8 mouse cellular contexts compared by ENCODE assay signal in the genomic region with DNA sequence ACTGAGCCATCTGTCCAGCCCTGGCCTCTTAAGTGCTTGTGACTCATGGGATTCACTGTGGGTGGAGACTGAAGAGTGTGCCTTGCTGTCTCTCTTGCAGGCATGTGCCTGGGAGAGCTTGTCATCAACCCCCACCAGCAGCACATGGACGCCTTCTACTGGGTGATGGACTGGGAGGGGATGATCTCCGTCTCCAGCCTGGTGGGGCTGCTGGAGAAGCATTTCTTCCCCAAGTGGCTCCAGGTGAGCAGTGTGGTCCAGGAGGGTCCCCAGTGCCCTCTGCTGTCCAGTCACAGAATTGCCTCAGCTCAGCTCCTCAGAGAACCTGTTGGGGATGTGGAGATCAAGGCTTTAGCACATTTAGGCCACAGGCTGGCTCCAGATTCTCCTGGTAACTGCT. TPM values are rescaled to one million over a fixed set of nuclear protein-coding genes. Genes with fewer than 3 reads are reported as not detected.
DNase-seq lines count a peak whose midpoint lies in the region; ATAC-seq and TF ChIP-seq lines count a peak whose summit lies in the region.
"Had no signal": no experiment of that assay in that cellular context is flagged by ENCODE, and none has a peak within 500 bp of the region (broad histone marks: within the 10 kb centered on the region; RNA-seq: fewer than 3 reads in every experiment).

No protein-coding gene starts in this region.

- no peak overlapping the region for H3K9ac ChIP-seq in kidney, postnatal 0 days (ENCODE audit: low read depth, low read length)

- DNase-seq in ovary, postnatal 36 days (ENCODE audit: low spot score) = peak; percentile 49
- DNase-seq in ovary, adult 18-20 months (ENCODE audit: low spot score) = no peak
- DNase-seq in adrenal gland, adult 2 months = peak; percentile 72
- peak; percentile 49 for DNase-seq in embryo, embryonic 9.5 days (ENCODE audit: extremely low spot score)
- peak; percentile 57 for DNase-seq in kidney, postnatal 0 days (ENCODE audit: low spot score)
- DNase-seq in lung, postnatal 36 days = peak; percentile 70
- peak; percentile 34 to 40 for DNase-seq in spleen, postnatal 36 days (ENCODE audit: low spot score in 2 of 2)

- peaks cover 81% of the 10 kb centered on the region for H3K36me3 ChIP-seq in kidney, postnatal 0 days (ENCODE audit: insufficient read depth, low read length)

- H3K4me1 ChIP-seq in kidney, postnatal 0 days (replicated peaks; ENCODE audit: insufficient read depth, low read length) = no peaks in the 10 kb centered on the region

- H3K27me3 ChIP-seq in kidney, postnatal 0 days (ENCODE audit: insufficient read depth, low read length) = no peaks in the 10 kb centered on the region

- H3K4me3 ChIP-seq in kidney, postnatal 0 days (replicated peaks; ENCODE audit: low read depth, low read length) = no peak overlapping the region

- no peak; the same call in 1 of the 2 replicates for ATAC-seq in kidney, postnatal 0 days (replicated peaks; ENCODE audit: low FRiP score, low read depth)

- peak; percentile 82 for TF ChIP-seq CTCF in kidney, postnatal 0 days (IDR thresholded peaks at IDR 0.05; ENCODE audit: low read depth)

- H3K27ac ChIP-seq in kidney, postnatal 0 days = no peak overlapping the region

- 20% methylated on average over 2 of the region's 2 CpGs for WGBS in kidney, postnatal 0 days

- no peaks in the 10 kb centered on the region for H3K9me3 ChIP-seq in kidney, postnatal 0 days (replicated peaks; ENCODE audit: low read length)

- H3K4me2 ChIP-seq in kidney, postnatal 0 days (ENCODE audit: low read length) = no peak overlapping the region

RNA-seq across cellular contexts. Expression of a gene that starts 7.4 kb away (rescaled TPM):
- total RNA-seq in adrenal gland, adult 2 months (2021) = 10 to 100 TPM; 20.1 to 68.5 TPM
- polyA plus RNA-seq in adrenal gland, adult 2 months (2012; rRNA removed) = 43.2 and 47.4 TPM in 2 replicates
- polyA plus RNA-seq in kidney, postnatal 0 days (2015; fragmentation: Nextera tagmentation; extraction: Ambion mirVana) = 26.3 and 30.0 TPM in 2 replicates

RNA-seq across cellular contexts. Expression of a gene that starts 7.4 kb away (rescaled TPM):
- 10 to 100 TPM; 19.9 to 61.1 TPM for total RNA-seq in adrenal gland, adult 2 months (2021)
- 62.7 and 64.6 TPM in 2 replicates for polyA plus RNA-seq in adrenal gland, adult 2 months (2012; rRNA removed)
- polyA plus RNA-seq in kidney, postnatal 0 days (2015; fragmentation: Nextera tagmentation; extraction: Ambion mirVana) = 25.3 and 28.0 TPM in 2 replicates

RNA-seq across cellular contexts. Expression of a gene that starts 9.3 kb away (rescaled TPM):
- total RNA-seq in adrenal gland, adult 2 months (2021) = 10 to 100 TPM; 30.3 to 38.7 TPM
- 36.6 and 38.1 TPM in 2 replicates for polyA plus RNA-seq in adrenal gland, adult 2 months (2012; rRNA removed)
- polyA plus RNA-seq in kidney, postnatal 0 days (2015; fragmentation: Nextera tagmentation; extraction: Ambion mirVana) = 19.8 and 23.5 TPM in 2 replicates

RNA-seq across cellular contexts. Expression of a gene that starts 20.4 kb away (rescaled TPM):
- total RNA-seq in adrenal gland, adult 2 months (2021) = under 1 TPM in 1 of 2 experiments, not detected in 1; 0.14 TPM
- not detected in 2 replicates for polyA plus RNA-seq in adrenal gland, adult 2 months (2012; rRNA removed)
- 0.08 and 0.10 TPM in 2 replicates for polyA plus RNA-seq in kidney, postnatal 0 days (2015; fragmentation: Nextera tagmentation; extraction: Ambion mirVana)
- total RNA-seq: gastrocnemius, adult 8-10 months had no signal

RNA-seq across cellular contexts. Expression of a gene that starts 59.0 kb away (rescaled TPM):
- total RNA-seq in adrenal gland, adult 2 months (2021) = 100 to 1,000 TPM; 154 to 322 TPM
- 222 and 270 TPM in 2 replicates for polyA plus RNA-seq in adrenal gland, adult 2 months (2012; rRNA removed)
- polyA plus RNA-seq in kidney, postnatal 0 days (2015; fragmentation: Nextera tagmentation; extraction: Ambion mirVana) = 63.8 and 65.5 TPM in 2 replicates
